Mouse (Mus musculus) macrophage (primary cell): ENCODE data around the gene Lrrc2. TPM values are rescaled to one million over a fixed set of nuclear protein-coding genes. Genes with fewer than 3 reads are reported as not detected.

Experiments used
- H3K27ac ChIP-seq: fragments of 350-480 bp; formaldehyde crosslinking; 2 replicates; pipeline ENCODE4 v1.9.0; 2021
- H3K36me3 ChIP-seq: fragments of 350-480 bp; formaldehyde crosslinking; 2 replicates; pipeline ENCODE4 v1.9.0; 2021; ENCODE audit errors: inconsistent target
- H3K4me3 ChIP-seq: fragments of 350-480 bp; formaldehyde crosslinking; 2 replicates; pipeline ENCODE4 v1.9.0; 2021; ENCODE audit errors: inconsistent target
- H3K79me2 ChIP-seq: fragments of 350-480 bp; formaldehyde crosslinking; 2 replicates; pipeline ENCODE4 v1.9.0; 2021; ENCODE audit errors: inconsistent target
- WGBS: methylation state at CpG from one replicate; pipeline ENCODE4 v1.1.7; 2026; ENCODE audit warnings: inconsistent platforms; ENCODE audit not compliant: missing documents; 5-methylcytosine and 5-hydroxymethylcytosine counted together
- polyA plus RNA-seq: library from polyadenylated mRNA; stranded (reverse); fragments of 250-400 nt; gene quantifications from 3 replicates; pipeline ENCODE4 v1.2.4, GENCODE M21; 2018; ENCODE audit warnings: inconsistent platforms

Lrrc2 gene
- polyA plus RNA-seq, 1 experiment from 2014 or later: not detected

DNA sequence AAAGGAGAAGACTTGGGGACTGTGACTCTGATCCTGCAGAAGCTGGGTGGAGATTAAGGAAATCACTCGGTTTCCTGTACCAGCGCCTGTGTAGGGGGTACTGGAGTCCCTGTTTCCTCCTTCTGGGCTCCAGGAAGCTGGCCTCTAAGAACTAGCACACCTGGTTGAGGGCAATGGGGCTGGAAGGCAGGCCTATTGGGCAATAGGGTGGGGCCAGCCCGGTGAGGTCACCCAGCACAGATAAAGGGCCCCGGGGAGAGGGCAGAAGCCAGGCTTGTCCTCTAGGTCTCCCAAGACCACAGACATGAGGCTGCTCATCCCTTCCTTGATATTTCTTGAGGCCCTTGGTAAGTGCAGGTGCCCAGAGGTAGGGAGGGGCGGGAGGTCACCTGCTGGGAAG, 67.7 kb downstream of the Lrrc2 start, which contains the start of gene Ltf:
Gene Ltf, plus strand, starts transcription at position 250 of the 400 bp plus-strand sequence.
- H3K4me3 ChIP-seq: no peak within 1 kb of the TSS
- 26% methylated on average over 5 of the region's 5 CpGs for WGBS
- no peaks in the 10 kb centered on the region for H3K36me3 ChIP-seq
- H3K27ac ChIP-seq: no peak within 1 kb of the TSS
- H3K79me2 ChIP-seq: no peaks in the 10 kb centered on the region

DNA sequence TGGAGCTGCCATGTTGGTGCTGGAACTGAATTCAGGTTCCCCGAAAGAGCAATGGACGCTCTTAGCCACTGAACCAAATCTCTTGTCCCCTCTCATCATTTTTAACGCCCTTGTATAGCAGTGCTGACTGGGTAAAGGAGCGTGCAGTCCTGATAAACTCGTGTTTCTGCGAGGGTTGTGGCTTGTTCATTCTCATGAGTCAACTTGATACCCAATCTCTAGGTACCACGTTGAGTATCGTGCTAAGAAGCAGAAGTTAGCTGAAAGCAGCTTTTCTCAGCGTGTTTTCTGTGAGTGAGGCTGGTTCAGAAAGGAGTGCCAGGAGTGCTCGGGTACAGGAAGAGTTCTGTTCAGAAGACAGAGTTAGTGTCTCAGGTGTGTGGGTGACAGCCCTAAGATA, 75.4 kb downstream of the Lrrc2 start:
- 86% methylated on average over 9 of the region's 10 CpGs for WGBS
- H3K4me3 ChIP-seq: no peak overlapping the region

More for the DNA sequence above, 75.4 kb downstream of the Lrrc2 start:
- Histone ChIP-seq H3K79me2 (no peaks in the 10 kb centered on the region), H3K27ac (no peak overlapping the region), H3K36me3 (no peaks in the 10 kb centered on the region)

Other genes starting within 250 kb of the Lrrc2 start
- not detected in 3 replicates for gene Myl3, start 209.7 kb upstream of the Lrrc2 start, polyA plus RNA-seq
- gene Pth1r, start 204.4 kb upstream of the Lrrc2 start, polyA plus RNA-seq: 0.16 TPM in 1 of 3 replicates, not detected in the others
- gene Prss42, start 153.4 kb upstream of the Lrrc2 start, polyA plus RNA-seq: not detected in 3 replicates
- gene Prss44, start 137.6 kb upstream of the Lrrc2 start, polyA plus RNA-seq: not detected in 3 replicates
- gene Prss43, start 124.9 kb upstream of the Lrrc2 start, polyA plus RNA-seq: not detected in 3 replicates
- not detected in 3 replicates for gene Prss45, start 117.0 kb upstream of the Lrrc2 start, polyA plus RNA-seq
- gene Prss46, start 107.0 kb upstream of the Lrrc2 start, polyA plus RNA-seq: 0.11 to 0.51 TPM in 2 of 3 replicates, not detected in the other
- gene Prss50, start 93.6 kb upstream of the Lrrc2 start, polyA plus RNA-seq: not detected in 3 replicates
- gene Als2cl, start 71.7 kb upstream of the Lrrc2 start, polyA plus RNA-seq: 5.1 to 14.0 TPM (median 6.6 TPM) in 3 replicates
- 0.10 to 0.43 TPM (median 0.26 TPM) in 3 replicates for gene Tmie, start 71.4 kb upstream of the Lrrc2 start, polyA plus RNA-seq
- not detected in 3 replicates for gene Fam240a, start 34.7 kb upstream of the Lrrc2 start, polyA plus RNA-seq
- not detected in 3 replicates for gene Tdgf1, start 5.4 kb upstream of the Lrrc2 start, polyA plus RNA-seq
- gene Rtp3, start 39.0 kb downstream of the Lrrc2 start, polyA plus RNA-seq: not detected in 3 replicates
- 1.6 to 15.3 TPM (median 4.9 TPM) in 3 replicates for gene Ltf, start 67.7 kb downstream of the Lrrc2 start, polyA plus RNA-seq
- gene Ccrl2, start 106.0 kb downstream of the Lrrc2 start, polyA plus RNA-seq: 9.4 to 36.5 TPM (median 19.8 TPM) in 3 replicates
- gene Lrrfip2, start 166.0 kb downstream of the Lrrc2 start, polyA plus RNA-seq: 36.3 to 65.4 TPM (median 49.8 TPM) in 3 replicates